Mouse (Mus musculus): ENCODE data around the gene Bud31.

DNA sequence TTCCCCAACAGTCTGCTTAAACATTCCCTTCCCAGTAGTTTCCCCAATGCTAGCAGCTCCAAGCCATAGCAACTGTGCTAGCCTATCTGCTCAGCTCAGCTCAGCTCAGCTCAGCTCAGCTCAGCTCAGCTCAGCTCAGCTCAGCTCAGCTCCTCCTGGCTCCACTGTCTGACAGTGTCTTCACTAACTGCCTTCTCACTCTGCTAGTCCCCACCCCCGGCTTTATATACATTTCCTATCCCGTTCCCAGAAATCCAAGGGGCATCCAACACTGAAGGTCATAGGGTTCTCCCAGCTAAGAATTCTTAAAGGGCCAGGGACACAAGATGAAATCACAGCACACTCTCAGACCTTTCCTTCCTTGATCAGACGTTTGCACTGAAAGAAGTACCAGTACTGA lies 24.5 kb downstream of the Bud31 start:
- TF ChIP-seq CTCF (IDR thresholded peaks at IDR 0.05; ENCODE audit: low read depth, low read length): no peak
- no peak for TF ChIP-seq POLR2A (IDR thresholded peaks at IDR 0.05; ENCODE audit: borderline replicate concordance, low read depth, low read length)

Measured in bone marrow macrophage, adult 2 months (primary cell).